Mouse (Mus musculus) spleen, postnatal 14 days (tissue): ENCODE measurements around the gene Med13l.

Experiments used
- DNase-seq, 2 experiments: peaks; one replicate each; pipeline ENCODE4 v3.0.0; 2021 to 2022; ENCODE audit warnings: low spot score in 2 of 2

Med13l gene

GRCm38 (mm10) chr5:118732651-118733050 is 172.2 kb downstream of the Med13l start:
- DNase-seq = no peak

- DNase-seq = no peak
These were observed 173.1 kb downstream of the Med13l start for GRCm38 (mm10) chr5:118733566-118733965.

GRCm38 (mm10) chr5:118734455-118734854 is 174.0 kb downstream of the Med13l start:
- no peak for DNase-seq

- DNase-seq = no peak
These were observed 175.3 kb downstream of the Med13l start for GRCm38 (mm10) chr5:118735738-118736137.

GRCm38 (mm10) chr5:118737548-118737947 is 177.1 kb downstream of the Med13l start:
- peak; percentile 19 to 60 for DNase-seq

GRCm38 (mm10) chr5:118743067-118743466 is 182.6 kb downstream of the Med13l start:
- no peak for DNase-seq

- no peak for DNase-seq
These were observed 186.5 kb downstream of the Med13l start for GRCm38 (mm10) chr5:118747026-118747425.

GRCm38 (mm10) chr5:118751446-118752179 is 191.1 kb downstream of the Med13l start:
- DNase-seq = no peak

- DNase-seq = no peak
These were observed 192.4 kb downstream of the Med13l start for GRCm38 (mm10) chr5:118752868-118753267.

- no peak for DNase-seq
These were observed 193.1 kb downstream of the Med13l start for GRCm38 (mm10) chr5:118753471-118754044.

GRCm38 (mm10) chr5:118754191-118754759 is 193.8 kb downstream of the Med13l start:
- DNase-seq = no peak

GRCm38 (mm10) chr5:118756078-118756477 is 195.6 kb downstream of the Med13l start:
- DNase-seq = no peak

GRCm38 (mm10) chr5:118757396-118758301 is 197.2 kb downstream of the Med13l start:
- DNase-seq = no peak

- no peak for DNase-seq
These were observed 200.5 kb downstream of the Med13l start for GRCm38 (mm10) chr5:118760986-118761385.

- DNase-seq = no peak
These were observed 202.2 kb downstream of the Med13l start for GRCm38 (mm10) chr5:118762499-118763185.

GRCm38 (mm10) chr5:118763353-118763752 is 202.9 kb downstream of the Med13l start:
- peak in 1 of 2 experiments; percentile 11 for DNase-seq

- no peak for DNase-seq
These were observed 208.7 kb downstream of the Med13l start for GRCm38 (mm10) chr5:118769143-118769542.

GRCm38 (mm10) chr5:118773866-118774265 is 213.4 kb downstream of the Med13l start:
- DNase-seq = no peak

GRCm38 (mm10) chr5:118776396-118776795 is 215.9 kb downstream of the Med13l start:
- DNase-seq = no peak

GRCm38 (mm10) chr5:118781598-118781997 is 221.1 kb downstream of the Med13l start:
- DNase-seq = peak in 1 of 2 experiments; percentile 51

GRCm38 (mm10) chr5:118782139-118782538 is 221.7 kb downstream of the Med13l start:
- no peak for DNase-seq
